Mouse (Mus musculus): ENCODE results near the gene Tgm4.

- TF ChIP-seq POLR2A (IDR thresholded peaks at IDR 0.05; ENCODE audit: control insufficient read depth, extremely low read depth, insufficient read depth, low read length, poor library complexity) (no peak), CTCF (IDR thresholded peaks at IDR 0.05; ENCODE audit: borderline replicate concordance, control insufficient read depth, extremely low read depth, insufficient read depth, low read length, poor library complexity) (no peak)
Measured at GRCm38 (mm10) chr9:123107186-123107585, 72.7 kb downstream of the Tgm4 start.

Measured in thymus, adult 2 months (tissue).